8 mouse cellular contexts compared by ENCODE assay signal in the genomic region with DNA sequence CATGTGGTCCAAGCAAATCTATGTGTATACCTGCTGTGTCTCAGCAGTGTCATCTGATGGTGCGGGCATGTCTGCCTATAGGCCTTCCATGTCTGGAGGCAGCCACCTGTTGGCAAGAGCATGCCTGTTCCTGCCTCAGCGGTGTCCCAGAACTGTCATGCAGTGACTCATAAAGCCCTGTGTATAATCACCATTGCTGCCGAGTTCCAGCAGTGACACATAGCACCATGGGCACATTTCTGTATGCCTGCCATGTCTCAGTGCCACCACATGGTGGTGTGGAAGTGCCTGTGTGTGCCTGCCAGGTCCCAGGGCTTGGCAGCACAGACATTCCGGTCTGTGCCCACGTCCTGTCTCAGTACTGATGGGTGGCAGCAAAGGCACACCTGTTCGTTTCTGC. TPM values are rescaled to one million over a fixed set of nuclear protein-coding genes. Genes with fewer than 3 reads are reported as not detected.
A peak's percentile ranks its signal among the peaks of the same experiment; 100 is the strongest.
DNase-seq lines count a peak whose midpoint lies in the region; ATAC-seq and TF ChIP-seq lines count a peak whose summit lies in the region.

No protein-coding gene starts in this region.

- no peaks in the 10 kb centered on the region for H3K79me2 ChIP-seq in CH12.LX (replicated peaks; ENCODE audit: control insufficient read depth, extremely low read depth, insufficient read depth, poor library complexity, severe bottlenecking)

- H3K9ac ChIP-seq in heart, embryonic 11.5 days (ENCODE audit: low read depth, low read length) = no peak overlapping the region
- no peak overlapping the region for H3K9ac ChIP-seq in CH12.LX (ENCODE audit: insufficient read depth, low read depth)
- no peak overlapping the region for H3K9ac ChIP-seq in lung, embryonic 14.5 days

- peak; percentile 37 for DNase-seq in heart, postnatal 4 days
- DNase-seq in CH12.LX (ENCODE audit: extremely low read depth) = peak; percentile 38
- peak; percentile 81 to 84 for DNase-seq in cerebellum, postnatal 25 days
- DNase-seq in kidney, adult 18-20 months = peak; percentile 37
- no peak for DNase-seq in lung, embryonic 14.5 days
- DNase-seq in right cerebral cortex, postnatal 25 days = peak; percentile 79
- no peak for DNase-seq in spleen, postnatal 4 days (ENCODE audit: low spot score in 2 of 2)

- in situ Hi-C loops in CH12.LX (cut with MboI; ENCODE audit: low pct_ligation_motif_present, low pct_unique_long_range_greater_than_20kb, low sequenced_read_pairs) = no loop called here

- dilution Hi-C loops in CH12.LX (cut with MboI; ENCODE audit: extremely low pct_ligation_motif_present, extremely low pct_unique_long_range_greater_than_20kb, low sequenced_read_pairs) = no loop called here

- H3K36me3 ChIP-seq in heart, embryonic 11.5 days (ENCODE audit: control insufficient read depth, insufficient read depth, low read length) = no peaks in the 10 kb centered on the region
- H3K36me3 ChIP-seq in CH12.LX (replicated peaks in 1 of 2; ENCODE audit: control insufficient read depth in 1 of 2, insufficient read depth in 1 of 2, low read length in 1 of 2) = no peaks in the 10 kb centered on the region
- no peaks in the 10 kb centered on the region for H3K36me3 ChIP-seq in lung, embryonic 14.5 days (ENCODE audit: insufficient read depth)

- no peak overlapping the region for H3K27ac ChIP-seq in heart, embryonic 11.5 days (ENCODE audit: low read depth, low read length)
- no peak overlapping the region for H3K27ac ChIP-seq in CH12.LX (ENCODE audit: insufficient read depth, low read depth)
- no peak overlapping the region for H3K27ac ChIP-seq in lung, embryonic 14.5 days (ENCODE audit: low read depth)

- TF ChIP-seq RAD21 in CH12.LX (IDR thresholded peaks at IDR 0.05; ENCODE audit: low read depth, low read length) = peak; percentile 50

- H3K4me3 ChIP-seq in heart, embryonic 11.5 days (ENCODE audit: low read depth, low read length) = no peak overlapping the region
- H3K4me3 ChIP-seq in CH12.LX (replicated peaks in 1 of 3; ENCODE audit: low read depth in 2 of 3, low read length in 2 of 3, poor library complexity in 1 of 3) = no peak overlapping the region
- H3K4me3 ChIP-seq in lung, embryonic 14.5 days (ENCODE audit: low read depth, low read length) = no peak overlapping the region

- no peaks in the 10 kb centered on the region for H3K4me1 ChIP-seq in heart, embryonic 11.5 days (ENCODE audit: control insufficient read depth, insufficient read depth, low read length)
- peaks cover 36 to 38% of the 10 kb centered on the region in 2 experiments for H3K4me1 ChIP-seq in CH12.LX (ENCODE audit: control insufficient read depth in 1 of 2, insufficient read depth in 2 of 2)
- no peaks in the 10 kb centered on the region for H3K4me1 ChIP-seq in lung, embryonic 14.5 days (ENCODE audit: insufficient read depth)

- WGBS in heart, embryonic 11.5 days (ENCODE audit: insufficient replicate concordance) = 67% methylated on average over 6 of the region's 6 CpGs
- 63% methylated on average over 6 of the region's 6 CpGs for WGBS in lung, embryonic 14.5 days

- H3K9me3 ChIP-seq in heart, embryonic 11.5 days (replicated peaks; ENCODE audit: control insufficient read depth, low read length) = no peaks in the 10 kb centered on the region
- peaks cover 5% of the 10 kb centered on the region for H3K9me3 ChIP-seq in CH12.LX (replicated peaks; ENCODE audit: low read length)
- H3K9me3 ChIP-seq in lung, embryonic 14.5 days (ENCODE audit: low read depth, low read length) = no peaks in the 10 kb centered on the region

- TF ChIP-seq POLR2A in CH12.LX (IDR thresholded peaks at IDR 0.05; ENCODE audit: low read depth, low read length) = no peak

- H3K27me3 ChIP-seq in heart, embryonic 11.5 days (ENCODE audit: control insufficient read depth, insufficient read depth, low read length) = peaks cover 7% of the 10 kb centered on the region; the same call in 1 of the 2 replicates
- peaks cover 2% of the 10 kb centered on the region for H3K27me3 ChIP-seq in CH12.LX (replicated peaks)
- H3K27me3 ChIP-seq in lung, embryonic 14.5 days (ENCODE audit: insufficient read depth, low read length) = no peaks in the 10 kb centered on the region

- ATAC-seq in heart, embryonic 11.5 days (replicated peaks; ENCODE audit: insufficient number of reproducible peaks, low FRiP score, low TSS enrichment) = no peak
- no peak for ATAC-seq in lung, embryonic 14.5 days (ENCODE audit: insufficient read depth)

- TF ChIP-seq CTCF in CH12.LX (conservative IDR thresholded peaks at IDR 0.05 in 1 of 2, IDR thresholded peaks at IDR 0.05 in 1 of 2; ENCODE audit: low read depth in 2 of 2, low read length in 2 of 2) = peak; percentile 24 to 64; a peak in 3 of 4 replicates
- peak; percentile 72 for TF ChIP-seq CTCF in lung, embryonic 14.5 days (IDR thresholded peaks at IDR 0.05; ENCODE audit: low read depth)

- no peak for TF ChIP-seq EP300 in CH12.LX (IDR thresholded peaks at IDR 0.05; ENCODE audit: low read length)

- H3K4me2 ChIP-seq in heart, embryonic 11.5 days = no peak overlapping the region
- no peak overlapping the region for H3K4me2 ChIP-seq in CH12.LX (ENCODE audit: insufficient read depth, low read depth, poor library complexity, severe bottlenecking)
- H3K4me2 ChIP-seq in lung, embryonic 14.5 days = no peak overlapping the region

TF ChIP-seq in CH12.LX, 34 proteins besides CTCF, POLR2A, EP300 and RAD21:
- TF ChIP-seq CHD2 (IDR thresholded peaks at IDR 0.05; ENCODE audit: low read length) (no peak), SIN3A (IDR thresholded peaks at IDR 0.05; ENCODE audit: low read length) (no peak), SMC3 (IDR thresholded peaks at IDR 0.05; ENCODE audit: low read depth, low read length) (peak; percentile 53), TBP (conservative IDR thresholded peaks at IDR 0.05; ENCODE audit: low read depth, low read length) (no peak), NELFE (IDR thresholded peaks at IDR 0.05; ENCODE audit: low read depth, low read length) (no peak), TCF12 (IDR thresholded peaks at IDR 0.05; ENCODE audit: low read depth, low read length) (no peak), ETS1 (conservative IDR thresholded peaks at IDR 0.05; ENCODE audit: low read depth, low read length) (no peak)

RNA-seq across cellular contexts. Expression of a gene that starts 44.2 kb away (rescaled TPM):
- total RNA-seq in heart, postnatal 4 days (2021) = 1 to 10 TPM in 1 of 2 experiments, under 1 TPM in 1; 0.83 to 1.4 TPM
- 2.1 and 2.7 TPM in 2 replicates for polyA plus RNA-seq in heart, embryonic 11.5 days (2014; fragmentation: Nextera tagmentation; extraction: Ambion mirVana)
- total RNA-seq in CH12.LX (2012; rRNA removed) = 36.9 and 49.9 TPM in 2 replicates
- total RNA-seq in CH12.LX (2014; rRNA removed) = 4.3 and 5.5 TPM in 2 replicates
- 2.7 TPM in 2 replicates for polyA plus RNA-seq in CH12.LX (2012; ENCODE audit: insufficient read length, low read depth)
- 2.9 and 3.2 TPM in 2 replicates for polyA plus RNA-seq in lung, embryonic 14.5 days (2014; fragmentation: Nextera tagmentation; extraction: Ambion mirVana)

Comparison
In these comparisons a context has a peak if more than half of its experiments do, and no peak if none do; other contexts are left out.
1. DNase-seq: peak in heart, postnatal 4 days (single experiment), CH12.LX (single experiment), cerebellum, postnatal 25 days (2 of 2), kidney, adult 18-20 months (single experiment) and right cerebral cortex, postnatal 25 days (single experiment); none in lung, embryonic 14.5 days (single experiment) and spleen, postnatal 4 days (0 of 2).